Mouse (Mus musculus) olfactory bulb, adult 2 months (tissue): ENCODE measurements around the gene Ilk.

ENCODE experiments used
- CTCF ChIP-seq: fragments of 200-500 bp; IDR thresholded peaks from 2 replicates; pipeline ENCODE4 v1.5.1; 2012; ENCODE audit warnings: low read depth, mild to moderate bottlenecking, low read length, moderate library complexity; ENCODE audit not compliant: insufficient read depth
- POLR2A ChIP-seq: fragments of 200-500 bp; IDR thresholded peaks from 2 replicates; pipeline ENCODE4 v1.6.1; 2012; ENCODE audit warnings: mild to moderate bottlenecking, low read depth, low read length, moderate library complexity; ENCODE audit not compliant: insufficient read depth

GRCm38 (mm10) chr7:105777797-105778552 lies 41.6 kb downstream of the Ilk start:
- TF ChIP-seq CTCF (no peak), POLR2A (no peak)
